Mouse (Mus musculus) ES-Bruce4 (cell line): ENCODE data around the gene Rab12.

Experiments
- CTCF ChIP-seq: IDR thresholded peaks from one replicate; pipeline ENCODE4 v1.8.1; 2011; ENCODE audit warnings: low read depth, low read length
- EP300 ChIP-seq: IDR thresholded peaks from 2 replicates; pipeline ENCODE4 v1.6.1; 2011; ENCODE audit warnings: low read depth, low read length; ENCODE audit not compliant: insufficient read depth

DNA sequence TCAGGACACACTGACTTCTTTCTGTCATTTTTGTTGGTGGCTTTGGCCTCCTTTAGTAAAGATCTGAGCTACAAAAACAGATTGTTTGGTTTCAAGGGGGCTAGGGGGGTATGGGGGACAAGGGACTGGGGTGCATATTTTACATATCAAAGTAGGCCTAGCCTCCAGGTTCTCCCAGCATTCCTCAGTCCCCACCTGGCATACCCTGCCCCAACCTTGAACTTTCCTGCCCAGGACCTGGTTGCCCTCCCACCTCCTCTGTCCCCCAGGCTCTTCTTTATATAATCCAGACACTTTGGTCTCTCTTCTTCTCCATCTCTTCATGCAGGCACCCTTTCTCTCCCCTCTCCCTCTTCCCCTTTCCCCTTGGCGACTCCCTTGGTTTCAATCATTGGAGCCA is 46.3 kb downstream of the Rab12 start:
- TF ChIP-seq CTCF (no peak), EP300 (peak; percentile 94)
